Mouse (Mus musculus): ENCODE measurements at regions not wholly inside any gene's neighbourhood (a gene's known extent, or its start where the extent isn't known, plus 50 kb on each side); places are given as distances from the start of the nearest gene placed in this dataset.

DNA sequence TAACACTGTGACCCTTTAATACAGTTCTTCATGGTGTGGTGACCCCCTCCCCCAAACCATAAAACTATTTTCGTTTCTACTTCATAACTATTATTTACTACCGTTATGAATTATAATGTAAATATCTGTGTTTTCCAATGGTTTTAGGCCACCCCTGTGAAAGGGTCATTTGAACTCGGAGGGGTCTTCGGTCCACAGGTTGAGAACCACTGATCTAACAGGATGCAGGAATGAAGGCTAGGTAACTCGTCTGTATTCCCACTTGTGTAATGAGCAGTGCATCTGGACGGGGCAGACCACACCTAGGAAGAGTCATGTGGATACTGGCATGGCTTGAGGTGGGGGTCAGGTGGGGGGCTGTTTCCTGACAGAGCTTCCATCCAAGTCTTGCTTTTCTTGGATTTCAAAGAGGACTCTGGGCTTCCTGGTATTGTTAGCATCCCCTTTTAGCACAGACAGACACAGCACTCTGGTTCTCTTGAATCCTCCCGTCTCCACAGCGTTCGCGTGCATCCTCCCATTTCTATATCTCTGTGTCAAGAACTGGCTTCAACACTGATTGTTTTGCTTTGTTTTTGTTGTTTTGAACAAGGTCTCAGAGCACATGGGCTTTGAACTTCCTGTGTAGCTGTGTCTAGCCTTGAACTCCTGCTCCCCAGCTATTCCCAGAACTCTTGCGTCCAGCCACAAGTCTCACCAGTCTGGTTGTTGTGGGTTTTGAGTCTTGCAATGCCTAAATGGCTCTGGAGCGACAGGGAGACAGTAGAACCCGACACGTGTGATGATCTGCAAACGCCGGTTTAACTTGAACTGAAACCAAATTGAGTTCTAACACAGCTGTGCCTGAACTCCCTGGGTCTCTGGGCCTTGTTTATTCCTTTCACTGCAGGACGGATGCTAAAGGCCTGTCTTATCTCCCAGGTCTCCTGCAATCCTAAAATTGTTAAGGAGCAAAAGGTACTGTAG lies 75.4 kb upstream of the Ralgps2 start:
- H3K27ac ChIP-seq (ENCODE audit: insufficient read depth, low read length), result peak overlapping the region; percentile 84
- TF ChIP-seq POLR2A (IDR thresholded peaks at IDR 0.05; ENCODE audit: low read depth, low read length) (no peak), CTCF (IDR thresholded peaks at IDR 0.05; ENCODE audit: extremely low read depth, insufficient read depth, insufficient read length, insufficient replicate concordance) (no peak)
- no peaks in the 10 kb centered on the region for H3K36me3 ChIP-seq (ENCODE audit: control insufficient read depth, insufficient read depth, low read length)
- H3K27me3 ChIP-seq (ENCODE audit: control insufficient read depth, insufficient read depth, low read length), result no peaks in the 10 kb centered on the region
- no peak overlapping the region for H3K4me3 ChIP-seq (ENCODE audit: extremely low read depth, insufficient read depth, insufficient read length)
- 62% methylated on average over 17 of the region's 17 CpGs for WGBS
- DNase-seq (ENCODE audit: low read depth in 1 of 2, low spot score in 2 of 2), result peak in 1 of 2 experiments; percentile 25
- H3K4me1 ChIP-seq (ENCODE audit: control insufficient read depth, insufficient read depth, insufficient read length), result peaks cover 51% of the 10 kb centered on the region

DNA sequence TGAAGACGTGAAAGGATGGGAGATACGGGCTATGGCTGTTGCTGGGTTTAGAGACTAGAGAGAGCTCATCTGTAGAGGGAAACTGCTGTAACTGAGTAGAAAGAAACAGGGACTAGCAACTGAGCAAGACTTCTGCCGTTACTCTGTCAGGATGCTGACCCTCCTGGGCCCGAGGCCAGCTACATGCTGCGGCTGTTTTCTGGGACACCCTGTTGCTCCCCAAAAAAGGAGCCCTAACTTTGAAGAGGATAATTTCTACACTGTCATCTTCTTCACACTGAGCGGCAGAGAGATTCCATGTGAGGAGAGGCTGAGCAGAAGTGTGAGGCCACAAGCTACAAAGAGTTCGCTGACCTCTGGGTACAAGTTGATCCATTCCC lies 74.2 kb upstream of the Ralgps2 start:
- Histone ChIP-seq H3K4me1 (ENCODE audit: control insufficient read depth, insufficient read depth, insufficient read length) (peaks cover 43% of the 10 kb centered on the region), H3K27me3 (ENCODE audit: control insufficient read depth, insufficient read depth, low read length) (no peaks in the 10 kb centered on the region), H3K4me3 (ENCODE audit: extremely low read depth, insufficient read depth, insufficient read length) (no peak overlapping the region), H3K36me3 (ENCODE audit: control insufficient read depth, insufficient read depth, low read length) (no peaks in the 10 kb centered on the region), H3K27ac (ENCODE audit: insufficient read depth, low read length) (peak overlapping the region; percentile 62)
- TF ChIP-seq CTCF (IDR thresholded peaks at IDR 0.05; ENCODE audit: extremely low read depth, insufficient read depth, insufficient read length, insufficient replicate concordance) (no peak), POLR2A (IDR thresholded peaks at IDR 0.05; ENCODE audit: low read depth, low read length) (no peak)
- DNase-seq (ENCODE audit: low read depth in 1 of 2, low spot score in 2 of 2), result no peak
- 79% methylated on average over 7 of the region's 7 CpGs for WGBS

DNA sequence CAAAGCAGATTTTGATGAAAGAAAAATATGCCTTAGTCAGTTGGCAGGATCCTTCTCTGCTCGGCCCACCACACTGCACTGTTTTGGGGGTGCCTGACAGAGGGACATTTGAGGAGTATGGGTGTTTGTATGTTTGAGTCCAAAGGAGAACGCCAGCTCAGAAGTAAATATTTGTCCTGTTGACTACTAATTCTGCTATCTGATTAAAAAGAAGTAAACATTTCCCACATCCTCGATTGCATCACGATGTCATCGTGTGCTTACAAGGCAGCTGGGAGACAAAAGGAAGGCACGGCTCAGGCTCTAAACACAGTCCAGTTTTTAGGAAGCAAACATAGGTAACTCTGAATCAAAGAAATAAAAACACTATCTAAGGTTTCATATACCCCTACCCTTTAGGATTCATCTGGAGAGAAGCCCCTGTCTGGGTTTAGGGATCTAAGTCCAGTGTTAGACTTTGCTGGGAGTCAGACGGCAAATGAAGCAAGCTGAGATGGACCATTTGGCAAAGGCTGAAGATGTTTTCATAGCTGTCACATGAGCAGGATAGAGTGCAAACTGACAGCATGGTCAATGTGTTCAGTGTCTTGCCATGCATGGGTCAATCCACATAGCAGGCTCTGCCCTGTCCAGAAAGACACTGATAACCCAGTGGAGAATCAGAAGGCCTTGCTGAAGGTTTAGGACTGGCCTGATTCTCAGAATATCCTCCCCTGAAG lies 73.7 kb upstream of the Ralgps2 start:
- peaks cover 44% of the 10 kb centered on the region for H3K4me1 ChIP-seq (ENCODE audit: control insufficient read depth, insufficient read depth, insufficient read length)
- WGBS, result 74% methylated on average over 7 of the region's 7 CpGs
- H3K27me3 ChIP-seq (ENCODE audit: control insufficient read depth, insufficient read depth, low read length), result no peaks in the 10 kb centered on the region
- no peaks in the 10 kb centered on the region for H3K36me3 ChIP-seq (ENCODE audit: control insufficient read depth, insufficient read depth, low read length)
- no peak for DNase-seq (ENCODE audit: low read depth in 1 of 2, low spot score in 2 of 2)
- peak overlapping the region; percentile 62 for H3K27ac ChIP-seq (ENCODE audit: insufficient read depth, low read length)
- TF ChIP-seq POLR2A (IDR thresholded peaks at IDR 0.05; ENCODE audit: low read depth, low read length) (no peak), CTCF (IDR thresholded peaks at IDR 0.05; ENCODE audit: extremely low read depth, insufficient read depth, insufficient read length, insufficient replicate concordance) (no peak)
- H3K4me3 ChIP-seq (ENCODE audit: extremely low read depth, insufficient read depth, insufficient read length), result no peak overlapping the region

DNA sequence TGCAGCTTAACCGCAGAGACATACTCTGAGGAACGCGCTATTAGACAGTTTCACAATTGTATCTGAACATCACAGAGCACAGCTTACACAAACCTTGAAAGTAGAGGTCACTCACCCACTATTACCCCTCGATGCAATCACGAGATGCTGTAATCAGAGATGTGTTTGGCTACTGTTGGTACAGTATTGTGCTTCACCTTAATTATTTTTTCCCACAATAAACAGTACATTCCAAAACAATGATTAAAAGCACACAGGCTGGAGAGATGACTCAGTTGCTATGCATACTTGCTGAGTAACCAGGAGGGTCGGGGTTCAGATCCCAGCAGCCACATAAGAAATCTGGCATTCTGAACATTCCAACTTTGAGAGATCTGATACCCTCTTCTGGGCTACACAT lies 71.8 kb upstream of the Ralgps2 start:
- TF ChIP-seq CTCF (IDR thresholded peaks at IDR 0.05; ENCODE audit: extremely low read depth, insufficient read depth, insufficient read length, insufficient replicate concordance) (no peak), POLR2A (IDR thresholded peaks at IDR 0.05; ENCODE audit: low read depth, low read length) (no peak)
- H3K27me3 ChIP-seq (ENCODE audit: control insufficient read depth, insufficient read depth, low read length), result no peaks in the 10 kb centered on the region
- no peak for DNase-seq (ENCODE audit: low read depth in 1 of 2, low spot score in 2 of 2)
- H3K27ac ChIP-seq (ENCODE audit: insufficient read depth, low read length), result no peak overlapping the region
- 93% methylated on average over 6 of the region's 6 CpGs for WGBS
- peaks cover 34% of the 10 kb centered on the region for H3K4me1 ChIP-seq (ENCODE audit: control insufficient read depth, insufficient read depth, insufficient read length)
- no peaks in the 10 kb centered on the region for H3K36me3 ChIP-seq (ENCODE audit: control insufficient read depth, insufficient read depth, low read length)
- H3K4me3 ChIP-seq (ENCODE audit: extremely low read depth, insufficient read depth, insufficient read length), result no peak overlapping the region

DNA sequence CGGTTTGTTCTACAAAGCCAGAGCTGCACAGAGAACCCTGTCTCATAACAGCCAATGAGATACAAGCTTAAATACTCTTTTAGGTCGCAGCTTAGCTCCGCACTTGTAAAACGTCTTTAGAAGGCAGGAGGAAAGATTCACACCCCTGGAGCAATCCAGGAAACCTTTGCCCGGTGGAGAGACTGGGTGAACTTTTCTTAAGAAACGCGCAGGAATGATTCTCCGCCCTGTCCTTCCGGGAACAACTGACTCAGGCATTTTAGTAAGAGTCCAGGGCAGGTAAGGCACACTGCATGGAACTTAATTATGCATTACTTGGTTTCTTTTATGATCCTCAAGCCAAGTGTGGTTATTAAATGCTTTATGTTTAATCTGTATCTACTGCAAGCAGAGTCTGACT lies 70.0 kb upstream of the Ralgps2 start:
- H3K4me3 ChIP-seq (ENCODE audit: extremely low read depth, insufficient read depth, insufficient read length), result no peak overlapping the region
- DNase-seq (ENCODE audit: low read depth in 1 of 2, low spot score in 2 of 2), result no peak
- H3K4me1 ChIP-seq (ENCODE audit: control insufficient read depth, insufficient read depth, insufficient read length), result peaks cover 23% of the 10 kb centered on the region
- TF ChIP-seq POLR2A (IDR thresholded peaks at IDR 0.05; ENCODE audit: low read depth, low read length), result no peak
- no peak for TF ChIP-seq CTCF (IDR thresholded peaks at IDR 0.05; ENCODE audit: extremely low read depth, insufficient read depth, insufficient read length, insufficient replicate concordance)
- WGBS, result 89% methylated on average over 9 of the region's 9 CpGs
- H3K27ac ChIP-seq (ENCODE audit: insufficient read depth, low read length), result no peak overlapping the region
- H3K27me3 ChIP-seq (ENCODE audit: control insufficient read depth, insufficient read depth, low read length), result no peaks in the 10 kb centered on the region
- no peaks in the 10 kb centered on the region for H3K36me3 ChIP-seq (ENCODE audit: control insufficient read depth, insufficient read depth, low read length)

DNA sequence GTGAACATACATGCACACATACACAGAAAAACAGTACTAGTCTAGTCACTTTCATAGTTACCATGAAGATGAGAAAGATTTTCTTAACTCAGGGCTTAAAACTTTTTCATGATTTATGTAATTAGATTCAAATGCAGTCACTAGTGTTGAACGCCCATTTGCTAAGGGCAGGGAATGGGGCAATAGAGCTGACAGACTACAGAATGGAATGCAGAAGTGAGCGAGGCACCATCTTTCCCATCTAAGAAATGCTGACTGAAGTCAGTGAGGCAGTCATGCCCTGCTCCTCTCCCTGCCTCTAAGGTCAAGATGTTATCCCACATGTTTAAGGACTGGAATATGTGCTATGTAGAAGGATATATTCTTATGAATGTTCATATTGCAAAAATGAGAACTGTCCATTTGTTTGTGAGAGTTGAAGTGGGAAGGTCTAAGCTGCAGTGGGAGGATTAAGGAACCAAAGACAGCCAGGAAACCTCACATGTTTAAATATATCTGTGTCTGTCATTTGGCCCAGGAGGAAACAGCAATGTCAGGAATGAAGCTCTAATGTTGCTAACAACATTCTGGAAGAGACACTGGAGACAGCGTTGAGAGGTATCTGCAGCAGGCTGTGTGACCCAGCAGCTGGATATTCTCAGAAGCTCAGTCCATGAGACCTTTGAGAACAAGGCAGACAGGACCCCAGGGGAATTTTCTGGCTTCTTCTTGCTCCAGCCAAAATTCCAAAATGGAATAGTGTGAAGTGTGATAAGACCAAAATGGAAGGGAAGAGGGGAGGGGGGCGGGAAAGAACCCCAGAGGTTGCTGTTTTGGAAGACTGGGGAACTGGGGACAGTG lies 68.7 kb upstream of the Ralgps2 start:
- Histone ChIP-seq H3K36me3 (ENCODE audit: control insufficient read depth, insufficient read depth, low read length) (no peaks in the 10 kb centered on the region), H3K27ac (ENCODE audit: insufficient read depth, low read length) (no peak overlapping the region), H3K27me3 (ENCODE audit: control insufficient read depth, insufficient read depth, low read length) (no peaks in the 10 kb centered on the region), H3K4me3 (ENCODE audit: extremely low read depth, insufficient read depth, insufficient read length) (no peak overlapping the region), H3K4me1 (ENCODE audit: control insufficient read depth, insufficient read depth, insufficient read length) (peaks cover 11% of the 10 kb centered on the region; the same call in 1 of the 2 replicates)
- DNase-seq (ENCODE audit: low read depth in 1 of 2, low spot score in 2 of 2), result peak in 1 of 2 experiments; percentile 2
- 66% methylated on average over 4 of the region's 4 CpGs for WGBS
- TF ChIP-seq CTCF (IDR thresholded peaks at IDR 0.05; ENCODE audit: extremely low read depth, insufficient read depth, insufficient read length, insufficient replicate concordance) (no peak), POLR2A (IDR thresholded peaks at IDR 0.05; ENCODE audit: low read depth, low read length) (no peak)

Data from spleen, adult 2 months (tissue).